Mouse (Mus musculus) CH12.LX (cell line): ENCODE measurements at regions not wholly inside any gene's neighbourhood (a gene's known extent, or its start where the extent isn't known, plus 50 kb on each side); places are given as distances from the start of the nearest gene placed in this dataset.

Source experiments
- DNase-seq: peaks from one replicate; pipeline ENCODE4 v3.0.0-alpha.2; 2013; ENCODE audit errors: extremely low read depth
- H3K27ac ChIP-seq: 2 replicates; pipeline ENCODE4 v1.5.1; 2012; ENCODE audit warnings: low read depth, mild to moderate bottlenecking, control low read depth, moderate library complexity; ENCODE audit not compliant: insufficient read depth
- H3K27me3 ChIP-seq: replicated peaks from 2 replicates; pipeline ENCODE3; 2012; ENCODE audit warnings: inconsistent platforms
- H3K36me3 ChIP-seq, 2 experiments: replicated peaks in 1 of 2; 2 replicates each; pipeline versions ENCODE3 to v1.6.1; 2012; ENCODE audit warnings: inconsistent platforms in 1 of 2, low read length in 1 of 2, mild to moderate bottlenecking in 1 of 2, mixed read lengths in 1 of 2, moderate library complexity in 1 of 2; ENCODE audit not compliant: control insufficient read depth in 1 of 2, insufficient read depth in 1 of 2
- H3K4me1 ChIP-seq, 2 experiments: 2 replicates each; pipeline ENCODE4 v1.6.1; 2012; ENCODE audit warnings: inconsistent platforms in 1 of 2, moderate library complexity in 1 of 2; ENCODE audit not compliant: insufficient read depth in 2 of 2, control insufficient read depth in 1 of 2
- H3K4me2 ChIP-seq: 2 replicates; pipeline ENCODE4 v1.6.1; 2012; ENCODE audit warnings: low read depth, mild to moderate bottlenecking, control low read depth; ENCODE audit not compliant: poor library complexity, insufficient read depth, severe bottlenecking
- H3K4me3 ChIP-seq, 3 experiments: fragments of 150-350 bp in 1 of 3; sonication (generic) in 1 of 3; replicated peaks in 1 of 3; 2 replicates each; pipeline versions ENCODE3 to v1.5.1; 2011 to 2012; ENCODE audit warnings: low read depth in 2 of 3, low read length in 2 of 3, mild to moderate bottlenecking in 2 of 3, moderate library complexity in 2 of 3, control low read depth in 1 of 3, improper control_type of control experiment in 1 of 3, inconsistent platforms in 1 of 3, mixed read lengths in 1 of 3; ENCODE audit not compliant: poor library complexity in 1 of 3
- H3K79me2 ChIP-seq: replicated peaks from 2 replicates; pipeline ENCODE4 v1.6.1; 2012; ENCODE audit warnings: mild to moderate bottlenecking, moderate library complexity; ENCODE audit not compliant: control insufficient read depth, poor library complexity, insufficient read depth, severe bottlenecking; ENCODE audit errors: extremely low read depth
- H3K9ac ChIP-seq: 2 replicates; pipeline ENCODE4 v1.6.1; 2012; ENCODE audit warnings: low read depth, mild to moderate bottlenecking, control low read depth, moderate library complexity; ENCODE audit not compliant: insufficient read depth
- H3K9me3 ChIP-seq: replicated peaks from 2 replicates; pipeline ENCODE3; 2012; ENCODE audit warnings: low read length, inconsistent platforms, mixed read lengths
- BHLHE40 ChIP-seq: IDR thresholded peaks from 2 replicates; pipeline ENCODE4 v1.6.1; 2011; ENCODE audit warnings: mild to moderate bottlenecking, low read depth, low read length, improper control_type of control experiment
- CHD1 ChIP-seq: IDR thresholded peaks from 2 replicates; pipeline ENCODE4 v1.6.1; 2012; ENCODE audit warnings: low read depth, low read length, improper control_type of control experiment, inconsistent platforms
- CHD2 ChIP-seq: IDR thresholded peaks from 2 replicates; pipeline ENCODE4 v1.6.1; 2011; ENCODE audit warnings: low read length, improper control_type of control experiment
- E2F4 ChIP-seq: IDR thresholded peaks from 2 replicates; pipeline ENCODE4 v1.6.1; 2011; ENCODE audit warnings: low read depth, low read length, improper control_type of control experiment; ENCODE audit not compliant: insufficient replicate concordance
- ELF1 ChIP-seq: IDR thresholded peaks from 2 replicates; pipeline ENCODE4 v1.6.1; 2014; ENCODE audit warnings: low read depth, mild to moderate bottlenecking, inconsistent platforms, low read length, improper control_type of control experiment
- ETS1 ChIP-seq: conservative IDR thresholded peaks from 2 replicates; pipeline ENCODE4 v1.6.1; 2012; ENCODE audit warnings: low read depth, mild to moderate bottlenecking, inconsistent platforms, low read length, improper control_type of control experiment, moderate library complexity
- GABPA ChIP-seq: IDR thresholded peaks from 2 replicates; pipeline ENCODE4 v1.6.1; 2012; ENCODE audit warnings: low read depth, low read length, improper control_type of control experiment, inconsistent platforms; ENCODE audit not compliant: insufficient replicate concordance
- HCFC1 ChIP-seq: IDR thresholded peaks from 2 replicates; pipeline ENCODE4 v1.6.1; 2012; ENCODE audit warnings: low read depth, mild to moderate bottlenecking, inconsistent platforms, low read length, improper control_type of control experiment
- JUN ChIP-seq: IDR thresholded peaks from 2 replicates; pipeline ENCODE4 v1.6.1; 2011; ENCODE audit warnings: low read depth, mild to moderate bottlenecking, low read length, improper control_type of control experiment, moderate library complexity; ENCODE audit not compliant: insufficient read depth
- KAT2A ChIP-seq: IDR thresholded peaks from 2 replicates; pipeline ENCODE4 v1.6.1; 2012; ENCODE audit warnings: low read length, improper control_type of control experiment, inconsistent platforms; ENCODE audit not compliant: insufficient replicate concordance
- MAFK ChIP-seq: IDR thresholded peaks from 2 replicates; pipeline ENCODE4 v1.6.1; 2011; ENCODE audit warnings: low read length, improper control_type of control experiment; ENCODE audit not compliant: insufficient replicate concordance
- MYC ChIP-seq: IDR thresholded peaks from 2 replicates; pipeline ENCODE4 v1.6.1; 2011; ENCODE audit warnings: low read depth, mild to moderate bottlenecking, improper control_type of control experiment, low read length
- NRF1 ChIP-seq: IDR thresholded peaks from 2 replicates; pipeline ENCODE4 v1.6.1; 2014; ENCODE audit warnings: low read depth, mild to moderate bottlenecking, inconsistent platforms, low read length, improper control_type of control experiment, moderate library complexity
- PAX5 ChIP-seq: IDR thresholded peaks from 2 replicates; pipeline ENCODE4 v1.6.1; 2012; ENCODE audit warnings: low read length, inconsistent platforms, mixed read lengths
- POLR2AphosphoS2 ChIP-seq: IDR thresholded peaks from 2 replicates; pipeline ENCODE4 v1.6.1; 2011; ENCODE audit warnings: low read depth, low read length, improper control_type of control experiment
- RAD21 ChIP-seq: IDR thresholded peaks from 2 replicates; pipeline ENCODE4 v1.6.1; 2011; ENCODE audit warnings: low read depth, mild to moderate bottlenecking, low read length, improper control_type of control experiment, moderate library complexity
- RCOR1 ChIP-seq: conservative IDR thresholded peaks from 2 replicates; pipeline ENCODE4 v1.6.1; 2012; ENCODE audit warnings: low read depth, mild to moderate bottlenecking, inconsistent platforms, low read length, improper control_type of control experiment
- SIN3A ChIP-seq: IDR thresholded peaks from 2 replicates; pipeline ENCODE4 v1.6.1; 2012; ENCODE audit warnings: low read length, improper control_type of control experiment, inconsistent platforms
- SMC3 ChIP-seq: IDR thresholded peaks from 2 replicates; pipeline ENCODE4 v1.6.1; 2011; ENCODE audit warnings: low read depth, low read length, improper control_type of control experiment
- TBP ChIP-seq: conservative IDR thresholded peaks from 2 replicates; pipeline ENCODE4 v1.6.1; 2011; ENCODE audit warnings: low read depth, low read length, improper control_type of control experiment
- TCF12 ChIP-seq: IDR thresholded peaks from 2 replicates; pipeline ENCODE4 v1.6.1; 2014; ENCODE audit warnings: low read depth, mild to moderate bottlenecking, inconsistent platforms, low read length, improper control_type of control experiment
- UBTF ChIP-seq: IDR thresholded peaks from 2 replicates; pipeline ENCODE4 v1.6.1; 2012; ENCODE audit warnings: low read depth, mild to moderate bottlenecking, inconsistent platforms, low read length, improper control_type of control experiment, moderate library complexity
- USF1 ChIP-seq: IDR thresholded peaks from 2 replicates; pipeline ENCODE4 v1.6.1; 2014; ENCODE audit warnings: low read depth, mild to moderate bottlenecking, inconsistent platforms, low read length, improper control_type of control experiment
- ZC3H11A ChIP-seq: IDR thresholded peaks from 2 replicates; pipeline ENCODE4 v1.6.1; 2012; ENCODE audit warnings: low read depth, mild to moderate bottlenecking, inconsistent platforms, low read length, improper control_type of control experiment
- ZKSCAN1 ChIP-seq: IDR thresholded peaks from 2 replicates; pipeline ENCODE4 v1.6.1; 2012; ENCODE audit warnings: low read depth, inconsistent platforms, low read length, improper control_type of control experiment, borderline replicate concordance
- ZMIZ1 ChIP-seq: IDR thresholded peaks from 2 replicates; pipeline ENCODE4 v1.6.1; 2012; ENCODE audit warnings: low read depth, mild to moderate bottlenecking, inconsistent platforms, low read length, improper control_type of control experiment
- ZNF384 ChIP-seq: IDR thresholded peaks from 2 replicates; pipeline ENCODE4 v1.6.1; 2012; ENCODE audit warnings: low read depth, low read length, improper control_type of control experiment, inconsistent platforms
- dilution Hi-C: fragments of 300-500 bp; cut with MboI; formaldehyde crosslinking; loops from 2 replicates; pipeline ENCODE4 v1.14.3; 2020; ENCODE audit warnings: low sequenced_read_pairs; ENCODE audit not compliant: extremely low pct_unique_long_range_greater_than_20kb, extremely low pct_ligation_motif_present
- in situ Hi-C: fragments of 300-500 bp; cut with MboI; formaldehyde crosslinking; loops from 3 replicates; pipeline ENCODE4 v1.14.3; 2019; ENCODE audit warnings: low sequenced_read_pairs, low pct_ligation_motif_present, low pct_unique_long_range_greater_than_20kb, mixed read lengths

DNA sequence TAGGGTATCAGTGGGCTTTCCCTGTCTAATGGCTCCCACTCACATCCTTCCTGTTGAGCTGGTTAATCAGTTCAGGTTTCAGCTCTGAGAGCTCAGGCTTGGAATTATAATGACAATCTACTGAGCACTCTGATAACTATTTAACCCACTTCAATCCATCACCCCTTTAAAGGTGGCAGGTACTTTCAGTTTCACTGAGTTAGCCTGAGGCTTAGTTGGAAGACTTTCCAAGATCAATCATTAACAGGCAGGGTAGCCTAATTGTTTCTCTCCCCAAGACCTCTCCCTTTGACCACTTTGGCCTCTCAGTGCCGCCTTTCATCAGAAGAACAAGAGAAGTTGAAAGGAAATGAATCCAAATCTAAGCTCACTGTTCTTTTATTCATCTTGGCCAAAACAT lies 99.1 kb downstream of the Mbl2 start:
- H3K9me3 ChIP-seq, result no peaks in the 10 kb centered on the region
- H3K36me3 ChIP-seq, result no peaks in the 10 kb centered on the region
- in situ Hi-C loops, result no loop called here

GRCm38 (mm10) chr19:30344401-30344800 lies 111.7 kb downstream of the Mbl2 start:
- H3K79me2 ChIP-seq, result no peaks in the 10 kb centered on the region
- in situ Hi-C loops, result no loop called here
- no peaks in the 10 kb centered on the region for H3K9me3 ChIP-seq
- H3K4me2 ChIP-seq, result no peak overlapping the region
- H3K9ac ChIP-seq, result no peak overlapping the region
- TF ChIP-seq ETS1 (no peak), MAFK (no peak), BHLHE40 (no peak), HCFC1 (no peak), SIN3A (no peak)
- H3K36me3 ChIP-seq, result no peaks in the 10 kb centered on the region
- H3K27ac ChIP-seq, result no peak overlapping the region
- no peak overlapping the region for H3K4me3 ChIP-seq
- H3K27me3 ChIP-seq, result no peaks in the 10 kb centered on the region
- H3K4me1 ChIP-seq, result no peaks in the 10 kb centered on the region
- no peak for DNase-seq
- dilution Hi-C loops, result no loop called here

More for the DNA sequence above, 99.1 kb downstream of the Mbl2 start:
- Histone ChIP-seq H3K27me3 (no peaks in the 10 kb centered on the region), H3K4me2 (no peak overlapping the region), H3K4me3 (no peak overlapping the region), H3K79me2 (no peaks in the 10 kb centered on the region), H3K27ac (no peak overlapping the region), H3K9ac (no peak overlapping the region), H3K4me1 (peaks cover 0 to 3% of the 10 kb centered on the region in 2 experiments; a peak in 1 of 4 replicates)
- no peak for DNase-seq
- dilution Hi-C loops, result no loop called here
- no peak for TF ChIP-seq ZKSCAN1
- no peak for TF ChIP-seq UBTF
- no peak for TF ChIP-seq ETS1
- no peak for TF ChIP-seq KAT2A
- TF ChIP-seq POLR2AphosphoS2, result no peak
- TF ChIP-seq USF1, result no peak
- TF ChIP-seq MYC, result no peak
- TF ChIP-seq TCF12, result no peak
- no peak for TF ChIP-seq ELF1
- no peak for TF ChIP-seq ZC3H11A
- TF ChIP-seq ZNF384, result no peak

DNA sequence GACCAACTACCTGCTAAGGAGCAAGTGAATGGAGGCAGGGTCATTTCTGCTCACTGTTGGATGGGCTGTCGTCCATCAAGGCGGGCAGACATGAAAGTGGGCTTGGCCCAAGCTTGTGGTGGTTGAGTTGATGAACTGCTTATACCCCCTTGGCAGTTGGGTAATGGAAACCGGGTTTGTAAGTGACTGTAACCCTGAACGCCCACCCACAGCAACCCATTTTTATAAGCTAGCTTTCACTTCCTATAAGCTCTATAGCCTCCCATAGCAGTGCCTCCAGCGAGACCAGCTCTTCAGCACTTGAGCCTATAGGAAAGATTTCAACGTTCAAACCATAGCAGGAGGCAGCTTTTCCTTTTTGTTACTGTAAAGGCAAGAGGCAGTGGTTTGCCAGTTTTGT lies 116.2 kb downstream of the Mbl2 start:
- H3K9ac ChIP-seq, result no peak overlapping the region
- no peaks in the 10 kb centered on the region for H3K9me3 ChIP-seq
- H3K4me1 ChIP-seq, result no peaks in the 10 kb centered on the region
- no peak overlapping the region for H3K4me3 ChIP-seq
- H3K27ac ChIP-seq, result no peak overlapping the region
- no peaks in the 10 kb centered on the region for H3K27me3 ChIP-seq
- H3K36me3 ChIP-seq, result no peaks in the 10 kb centered on the region
- no peak for DNase-seq
- H3K4me2 ChIP-seq, result 0 out of 2 replicates have a peak overlapping the region, but pooled peaks have one; percentile 29
- H3K79me2 ChIP-seq, result no peaks in the 10 kb centered on the region
- dilution Hi-C loops (no loop called here), in situ Hi-C loops (no loop called here)
- TF ChIP-seq E2F4 (no peak), RAD21 (no peak), MAFK (no peak), JUN (no peak), GABPA (no peak), CHD1 (no peak), ELF1 (no peak), PAX5 (no peak), ZMIZ1 (no peak), RCOR1 (no peak), SMC3 (no peak), TBP (no peak), BHLHE40 (no peak), UBTF (no peak), CHD2 (no peak), NRF1 (no peak), POLR2AphosphoS2 (no peak)
